Mouse (Mus musculus) ES-E14 (cell line): Measurements from ENCODE around the gene Sox4.

Experiments
- MAFK ChIP-seq: IDR thresholded peaks from 2 replicates; pipeline ENCODE4 v1.6.1; 2014; ENCODE audit warnings: mild to moderate bottlenecking, low read depth, low read length, inconsistent platforms; ENCODE audit not compliant: insufficient read depth
- ZC3H11A ChIP-seq: IDR thresholded peaks from 2 replicates; pipeline ENCODE4 v1.6.1; 2012; ENCODE audit warnings: low read depth, mild to moderate bottlenecking, inconsistent platforms, low read length, borderline replicate concordance

GRCm38 (mm10) chr13:28974597-28974996 lies 21.1 kb upstream of the Sox4 start:
- no peak for TF ChIP-seq MAFK
- TF ChIP-seq ZC3H11A: no peak
